23 mouse cellular contexts compared by ENCODE assay signal in the genomic region with DNA sequence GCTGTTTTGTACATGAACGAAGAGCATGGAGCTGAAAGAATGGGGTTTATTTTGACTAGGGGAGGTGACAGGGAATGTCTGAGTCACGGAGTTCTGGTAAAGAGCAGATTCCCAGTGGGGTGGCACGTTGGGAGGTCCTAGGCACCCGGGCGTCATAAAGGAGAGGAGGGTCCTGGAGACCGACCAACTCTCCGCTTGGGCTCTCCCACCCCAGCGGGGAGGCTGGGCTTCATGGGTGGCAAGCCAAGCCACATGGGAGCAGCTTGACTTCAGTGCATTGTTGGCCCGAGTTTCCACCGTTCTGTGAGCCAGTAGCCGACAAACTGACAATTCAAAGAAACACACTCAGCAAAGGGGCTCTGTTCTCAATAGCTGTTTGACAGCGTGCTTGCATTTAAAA.
DNase-seq lines count a peak whose midpoint lies in the region; ATAC-seq and TF ChIP-seq lines count a peak whose summit lies in the region.
"Had no signal": no experiment of that assay in that cellular context is flagged by ENCODE, and none has a peak within 500 bp of the region (broad histone marks: within the 10 kb centered on the region; RNA-seq: fewer than 3 reads in every experiment).

No protein-coding gene starts in this region.

- peak; percentile 46 for DNase-seq in forebrain, postnatal 0 days
- DNase-seq in lung, embryonic 14.5 days: peak; percentile 69
- DNase-seq in lung, postnatal 36 days: no peak
- DNase-seq in Muller cell, postnatal 12 days (ENCODE audit: inconsistent ontology term): peak; percentile 33
- no peak for DNase-seq in limb, embryonic 10.5 days (ENCODE audit: low spot score)
- no peak for DNase-seq in left cerebral cortex, adult 9 months (ENCODE audit: low spot score in 2 of 2)
- DNase-seq: cerebellum, adult 18-20 months; cerebellum, postnatal 14 days; gastrocnemius, postnatal 14 days; kidney, adult 2 months; layer of hippocampus, adult 9-11 months; right cerebral cortex, postnatal 14 days had no signal

- no peak overlapping the region for H3K4me2 ChIP-seq in forebrain, postnatal 0 days (ENCODE audit: low read depth)
- H3K4me2 ChIP-seq in forebrain, embryonic 12.5 days: no peak overlapping the region
- no peak overlapping the region for H3K4me2 ChIP-seq in lung, embryonic 14.5 days
- H3K4me2 ChIP-seq: embryonic facial prominence, embryonic 15.5 days; limb, embryonic 15.5 days; liver, embryonic 15.5 days; midbrain, embryonic 15.5 days; neural tube, embryonic 12.5 days had no signal

- no peaks in the 10 kb centered on the region for H3K27me3 ChIP-seq in forebrain, postnatal 0 days (ENCODE audit: insufficient read depth, low read length)
- H3K27me3 ChIP-seq in forebrain, embryonic 12.5 days: peaks cover 3% of the 10 kb centered on the region; the same call in 1 of the 2 replicates
- no peaks in the 10 kb centered on the region for H3K27me3 ChIP-seq in lung, embryonic 14.5 days (ENCODE audit: insufficient read depth, low read length)
- H3K27me3 ChIP-seq in limb, embryonic 10.5 days (ENCODE audit: low read depth, poor library complexity, severe bottlenecking): peaks cover 18% of the 10 kb centered on the region; the same call in 1 of the 2 replicates
- H3K27me3 ChIP-seq: embryonic facial prominence, embryonic 15.5 days; limb, embryonic 15.5 days; liver, embryonic 15.5 days; midbrain, embryonic 15.5 days; neural tube, embryonic 12.5 days had no signal

- no peaks in the 10 kb centered on the region for H3K4me1 ChIP-seq in forebrain, postnatal 0 days (ENCODE audit: insufficient read depth)
- no peaks in the 10 kb centered on the region for H3K4me1 ChIP-seq in forebrain, embryonic 12.5 days
- H3K4me1 ChIP-seq in lung, embryonic 14.5 days (ENCODE audit: insufficient read depth): no peaks in the 10 kb centered on the region; the same call in 1 of the 2 replicates
- peaks cover 29% of the 10 kb centered on the region for H3K4me1 ChIP-seq in limb, embryonic 10.5 days
- H3K4me1 ChIP-seq: liver, embryonic 15.5 days; megakaryocyte, embryonic 14.5 days; neural tube, embryonic 12.5 days had no signal

- no peaks in the 10 kb centered on the region for H3K36me3 ChIP-seq in forebrain, postnatal 0 days (ENCODE audit: insufficient read depth)
- no peaks in the 10 kb centered on the region for H3K36me3 ChIP-seq in forebrain, embryonic 12.5 days (replicated peaks)
- no peaks in the 10 kb centered on the region for H3K36me3 ChIP-seq in lung, embryonic 14.5 days (ENCODE audit: insufficient read depth)
- 0 out of 2 replicates have a peak, but pooled peaks cover 2% of the 10 kb centered on the region for H3K36me3 ChIP-seq in limb, embryonic 10.5 days
- H3K36me3 ChIP-seq: embryonic facial prominence, embryonic 15.5 days; hindbrain, embryonic 10.5 days; limb, embryonic 15.5 days; liver, embryonic 15.5 days; midbrain, embryonic 15.5 days; neural tube, embryonic 12.5 days had no signal

- TF ChIP-seq CTCF in forebrain, postnatal 0 days (IDR thresholded peaks at IDR 0.05; ENCODE audit: low read depth): no peak
- no peak for TF ChIP-seq CTCF in lung, embryonic 14.5 days (IDR thresholded peaks at IDR 0.05; ENCODE audit: low read depth)

- H3K9me3 ChIP-seq in forebrain, postnatal 0 days (ENCODE audit: low read length): no peaks in the 10 kb centered on the region
- H3K9me3 ChIP-seq in forebrain, embryonic 12.5 days: no peaks in the 10 kb centered on the region
- no peaks in the 10 kb centered on the region for H3K9me3 ChIP-seq in lung, embryonic 14.5 days (ENCODE audit: low read depth, low read length)
- no peaks in the 10 kb centered on the region for H3K9me3 ChIP-seq in limb, embryonic 10.5 days (replicated peaks)
- H3K9me3 ChIP-seq: embryonic facial prominence, embryonic 15.5 days; limb, embryonic 15.5 days; liver, embryonic 15.5 days; midbrain, embryonic 15.5 days; neural tube, embryonic 12.5 days had no signal

- WGBS in forebrain, postnatal 0 days: 45% methylated on average over 12 of the region's 12 CpGs
- 69% methylated on average over 12 of the region's 12 CpGs for WGBS in forebrain, embryonic 12.5 days
- WGBS in lung, embryonic 14.5 days: 47% methylated on average over 12 of the region's 12 CpGs
- 82% methylated on average over 12 of the region's 12 CpGs for WGBS in limb, embryonic 10.5 days

- no peak overlapping the region for H3K27ac ChIP-seq in forebrain, postnatal 0 days (ENCODE audit: low read depth, low read length)
- H3K27ac ChIP-seq in forebrain, embryonic 12.5 days: no peak overlapping the region
- H3K27ac ChIP-seq in lung, embryonic 14.5 days (ENCODE audit: low read depth): no peak overlapping the region
- H3K27ac ChIP-seq in limb, embryonic 10.5 days: peak overlapping the region; percentile 34; the same call in 1 of the 2 replicates
- H3K27ac ChIP-seq: embryonic facial prominence, embryonic 15.5 days; hindbrain, embryonic 10.5 days; kidney, postnatal 0 days; limb, embryonic 15.5 days; liver, embryonic 15.5 days; midbrain, embryonic 15.5 days; neural tube, embryonic 12.5 days had no signal

- no peak overlapping the region for H3K9ac ChIP-seq in forebrain, postnatal 0 days
- no peak overlapping the region for H3K9ac ChIP-seq in forebrain, embryonic 12.5 days
- no peak overlapping the region for H3K9ac ChIP-seq in lung, embryonic 14.5 days
- H3K9ac ChIP-seq: embryonic facial prominence, embryonic 15.5 days; limb, embryonic 15.5 days; liver, embryonic 15.5 days; midbrain, embryonic 15.5 days; neural tube, embryonic 12.5 days had no signal

- no peak overlapping the region for H3K4me3 ChIP-seq in forebrain, postnatal 0 days (ENCODE audit: low read depth, low read length)
- no peak overlapping the region for H3K4me3 ChIP-seq in forebrain, embryonic 12.5 days (replicated peaks)
- no peak overlapping the region for H3K4me3 ChIP-seq in lung, embryonic 14.5 days (ENCODE audit: low read depth, low read length)
- no peak overlapping the region for H3K4me3 ChIP-seq in limb, embryonic 10.5 days
- H3K4me3 ChIP-seq: embryonic facial prominence, embryonic 15.5 days; hindbrain, embryonic 10.5 days; limb, embryonic 15.5 days; liver, embryonic 15.5 days; megakaryocyte, embryonic 14.5 days; midbrain, embryonic 15.5 days; neural tube, embryonic 12.5 days had no signal

- peak; percentile 16; the same call in 1 of the 2 replicates for ATAC-seq in forebrain, postnatal 0 days
- no peak for ATAC-seq in forebrain, embryonic 12.5 days (ENCODE audit: low FRiP score)
- ATAC-seq in lung, embryonic 14.5 days (ENCODE audit: insufficient read depth): peak; percentile 71; the same call in 1 of the 2 replicates
- ATAC-seq: CD4-positive, CD25-positive, alpha-beta regulatory T cell, adult 4 months; forebrain, embryonic 16.5 days; midbrain, embryonic 15.5 days had no signal

Comparison
In these comparisons a context has a peak if more than half of its experiments do, and no peak if none do; other contexts are left out.
1. DNase-seq: peak in forebrain, postnatal 0 days (single experiment), lung, embryonic 14.5 days (single experiment) and Muller cell, postnatal 12 days (single experiment); none in lung, postnatal 36 days (single experiment), limb, embryonic 10.5 days (single experiment) and left cerebral cortex, adult 9 months (0 of 2).